Mouse (Mus musculus): ENCODE measurements at regions not wholly inside any gene's neighbourhood (a gene's known extent, or its start where the extent isn't known, plus 50 kb on each side); places are given as distances from the start of the nearest gene placed in this dataset.

GRCm38 (mm10) chr3:101667186-101667585 is 62.7 kb upstream of the Atp1a1 start:
- TF ChIP-seq POLR2A (IDR thresholded peaks at IDR 0.05; ENCODE audit: extremely low read depth, insufficient read depth, low read length) (no peak), CTCF (IDR thresholded peaks at IDR 0.05; ENCODE audit: low read depth, low read length) (no peak)
